Mouse (Mus musculus): ENCODE data around the gene Wdr4.
"Not testable (repeated sequence)": the region's sequence is repeated elsewhere in the genome, so short reads cannot be mapped to it uniquely, and the experiment has no call there.

Gene Wdr4

GRCm38 (mm10) chr17:31519946-31520838, at the start of gene Wdr4, which contains the start of gene Ndufv3:
Gene Wdr4, minus strand, starts transcription at chr17:31519980.
Gene Ndufv3, plus strand, starts transcription at chr17:31520115.
- peak; percentile 100 for DNase-seq (ENCODE audit: low spot score)

GRCm38 (mm10) chr17:31566276-31566675, 46.5 kb upstream of the Wdr4 start:
- DNase-seq (ENCODE audit: low spot score) = no peak

GRCm38 (mm10) chr17:31565141-31566056, 45.6 kb upstream of the Wdr4 start:
- DNase-seq (ENCODE audit: low spot score) = peak; percentile 77

GRCm38 (mm10) chr17:31564858-31565140, 45.0 kb upstream of the Wdr4 start:
- DNase-seq (ENCODE audit: low spot score) = no peak

GRCm38 (mm10) chr17:31564015-31564857, 44.5 kb upstream of the Wdr4 start, which contains the start of gene Pknox1:
Gene Pknox1, plus strand, starts transcription at chr17:31564734.
- DNase-seq (ENCODE audit: low spot score) = peak; percentile 100

- no peak for DNase-seq (ENCODE audit: low spot score)
Observed at GRCm38 (mm10) chr17:31563632-31564014, 43.8 kb upstream of the Wdr4 start.

GRCm38 (mm10) chr17:31559021-31559789, 39.4 kb upstream of the Wdr4 start:
- DNase-seq (ENCODE audit: low spot score) = no peak

- DNase-seq (ENCODE audit: low spot score) = no peak
Observed at GRCm38 (mm10) chr17:31557947-31558542, 38.3 kb upstream of the Wdr4 start.

GRCm38 (mm10) chr17:31557124-31557880, 37.5 kb upstream of the Wdr4 start:
- peak; percentile 78 for DNase-seq (ENCODE audit: low spot score)

GRCm38 (mm10) chr17:31556253-31556652, 36.5 kb upstream of the Wdr4 start:
- DNase-seq (ENCODE audit: low spot score) = no peak

GRCm38 (mm10) chr17:31552601-31553000, 32.8 kb upstream of the Wdr4 start:
- not testable (repeated sequence) for DNase-seq (ENCODE audit: low spot score)

- peak; percentile 36 for DNase-seq (ENCODE audit: low spot score)
Observed at GRCm38 (mm10) chr17:31549389-31549788, 29.6 kb upstream of the Wdr4 start.

- no peak for DNase-seq (ENCODE audit: low spot score)
Observed at GRCm38 (mm10) chr17:31547974-31548373, 28.2 kb upstream of the Wdr4 start.

GRCm38 (mm10) chr17:31546444-31547196, 26.8 kb upstream of the Wdr4 start:
- no peak for DNase-seq (ENCODE audit: low spot score)

- no peak for DNase-seq (ENCODE audit: low spot score)
Observed at GRCm38 (mm10) chr17:31543574-31543973, 23.8 kb upstream of the Wdr4 start.

GRCm38 (mm10) chr17:31541460-31541831, 21.7 kb upstream of the Wdr4 start:
- peak; percentile 19 for DNase-seq (ENCODE audit: low spot score)

- DNase-seq (ENCODE audit: low spot score) = no peak
Observed at GRCm38 (mm10) chr17:31540809-31541459, 21.2 kb upstream of the Wdr4 start.

GRCm38 (mm10) chr17:31540101-31540500, 20.3 kb upstream of the Wdr4 start:
- no peak for DNase-seq (ENCODE audit: low spot score)

All from embryo, embryonic 10 days (tissue).